Mouse (Mus musculus): Measurements from ENCODE around the gene Rrm1.
"Not testable (repeated sequence)": the region's sequence is repeated elsewhere in the genome, so short reads cannot be mapped to it uniquely, and the experiment has no call there.

Gene Rrm1

GRCm38 (mm10) chr7:102441657-102442391, at the start of gene Rrm1:
Gene Rrm1 (plus strand): TSS chr7:102441695.
- peak; percentile 93 for DNase-seq

GRCm38 (mm10) chr7:102393898-102394297, 47.6 kb upstream of the Rrm1 start:
- DNase-seq, result no peak

GRCm38 (mm10) chr7:102395894-102396293, 45.6 kb upstream of the Rrm1 start:
- no peak for DNase-seq

GRCm38 (mm10) chr7:102396331-102396730, 45.2 kb upstream of the Rrm1 start:
- DNase-seq, result no peak

- no peak for DNase-seq
These were observed 42.2 kb upstream of the Rrm1 start for GRCm38 (mm10) chr7:102399180-102399731.

- no peak for DNase-seq
These were observed 37.4 kb upstream of the Rrm1 start for GRCm38 (mm10) chr7:102404118-102404517.

GRCm38 (mm10) chr7:102407440-102407839, 34.1 kb upstream of the Rrm1 start:
- DNase-seq, result no peak

- DNase-seq, result not testable (repeated sequence)
These were observed 26.2 kb upstream of the Rrm1 start for GRCm38 (mm10) chr7:102415272-102415671.

- no peak for DNase-seq
These were observed 25.7 kb upstream of the Rrm1 start for GRCm38 (mm10) chr7:102415841-102416240.

- DNase-seq, result no peak
These were observed 24.1 kb upstream of the Rrm1 start for GRCm38 (mm10) chr7:102417398-102417797.

GRCm38 (mm10) chr7:102422036-102422435, 19.5 kb upstream of the Rrm1 start:
- no peak for DNase-seq

GRCm38 (mm10) chr7:102425933-102426685, 15.4 kb upstream of the Rrm1 start:
- no peak for DNase-seq

- no peak for DNase-seq
These were observed 7.2 kb upstream of the Rrm1 start for GRCm38 (mm10) chr7:102434344-102434743.

GRCm38 (mm10) chr7:102440822-102441656, 456 bp upstream of the Rrm1 start:
- no peak for DNase-seq

GRCm38 (mm10) chr7:102442432-102442831, 937 bp downstream of the Rrm1 start:
- no peak for DNase-seq

- no peak for DNase-seq
These were observed 2.8 kb downstream of the Rrm1 start for GRCm38 (mm10) chr7:102444301-102444700.

- DNase-seq, result no peak
These were observed 4.9 kb downstream of the Rrm1 start for GRCm38 (mm10) chr7:102446438-102446837.

GRCm38 (mm10) chr7:102458618-102459380, 17.3 kb downstream of the Rrm1 start:
- DNase-seq, result no peak

GRCm38 (mm10) chr7:102467566-102467965, 26.1 kb downstream of the Rrm1 start:
- DNase-seq, result no peak

- no peak for DNase-seq
These were observed 31.2 kb downstream of the Rrm1 start for GRCm38 (mm10) chr7:102472675-102473074.

- no peak for DNase-seq
These were observed 35.1 kb downstream of the Rrm1 start for GRCm38 (mm10) chr7:102476601-102477000.

- no peak for DNase-seq
These were observed 35.9 kb downstream of the Rrm1 start for GRCm38 (mm10) chr7:102477377-102477776.

Data from right cerebral cortex, postnatal 14 days (tissue).